Mouse (Mus musculus): ENCODE data around the gene Fxyd7. TPM values are rescaled to one million over a fixed set of nuclear protein-coding genes. Genes with fewer than 3 reads are reported as not detected.

Fxyd7 gene
- polyA plus RNA-seq, 1 experiment from 2014 or later, result not detected

DNA sequence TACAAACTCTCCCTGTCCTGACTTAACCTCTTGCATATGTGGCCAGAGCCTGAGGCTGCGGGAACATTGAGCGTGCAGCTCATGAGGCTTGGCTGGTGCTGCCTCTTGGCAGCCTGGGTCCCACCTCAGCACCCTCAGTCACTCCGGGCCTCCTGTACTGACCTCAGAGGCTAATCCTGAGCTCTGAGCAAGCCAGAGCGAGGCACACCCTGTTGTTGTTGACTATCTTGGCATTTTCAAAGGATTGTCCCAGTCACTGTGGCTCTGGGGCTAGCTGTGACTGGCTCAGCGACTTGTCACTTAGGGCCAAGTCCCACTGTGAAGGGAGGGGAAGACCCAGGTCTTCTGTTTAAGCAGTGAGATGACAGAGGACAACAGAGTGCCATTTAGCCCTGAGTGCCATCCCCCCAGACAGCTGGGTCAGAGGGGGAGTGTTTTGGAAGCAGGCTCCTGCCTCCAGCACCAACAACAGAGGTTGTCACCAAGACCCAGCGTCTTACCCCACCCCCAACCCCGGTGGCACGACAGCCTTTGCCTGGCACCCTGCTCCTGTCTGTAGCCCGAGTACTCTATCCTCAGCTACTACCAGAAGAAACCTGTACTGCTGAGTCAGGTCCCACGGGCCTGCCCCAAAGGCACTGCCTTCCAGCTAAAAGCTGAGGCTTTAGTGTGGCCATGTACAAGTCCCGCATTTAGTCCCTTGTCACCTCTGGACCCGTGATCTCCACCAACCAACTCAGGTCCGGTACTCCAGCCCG lies 31.7 kb upstream of the Fxyd7 start:
- no peaks in the 10 kb centered on the region for H3K36me3 ChIP-seq (ENCODE audit: inconsistent target)
- H3K4me3 ChIP-seq (ENCODE audit: inconsistent target), result no peak overlapping the region
- no peak overlapping the region for H3K27ac ChIP-seq
- H3K79me2 ChIP-seq (ENCODE audit: inconsistent target), result no peaks in the 10 kb centered on the region
- WGBS (ENCODE audit: missing documents), result 86% methylated on average over 14 of the region's 14 CpGs

DNA sequence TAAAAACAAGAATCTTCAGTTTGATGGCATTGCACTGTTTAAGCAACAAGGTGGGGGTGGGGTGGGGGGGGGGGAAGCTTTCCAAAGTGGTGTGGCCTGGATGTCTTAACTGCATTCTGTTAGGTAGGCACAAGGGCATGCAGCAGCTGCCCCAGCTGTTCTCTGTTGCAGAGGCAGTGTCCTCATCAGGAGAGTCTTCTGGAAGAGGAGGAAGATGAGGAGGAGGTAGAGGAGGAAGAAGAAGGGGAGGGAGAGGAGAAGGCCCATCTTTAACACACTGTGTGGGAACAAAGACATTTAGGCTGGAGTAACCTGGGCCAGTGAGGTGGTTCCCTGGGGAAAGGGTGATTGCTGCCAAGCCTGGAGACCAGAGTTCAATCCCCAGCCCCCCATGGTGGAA lies 30.8 kb upstream of the Fxyd7 start:
- Histone ChIP-seq H3K79me2 (ENCODE audit: inconsistent target) (no peaks in the 10 kb centered on the region), H3K36me3 (ENCODE audit: inconsistent target) (no peaks in the 10 kb centered on the region)

DNA sequence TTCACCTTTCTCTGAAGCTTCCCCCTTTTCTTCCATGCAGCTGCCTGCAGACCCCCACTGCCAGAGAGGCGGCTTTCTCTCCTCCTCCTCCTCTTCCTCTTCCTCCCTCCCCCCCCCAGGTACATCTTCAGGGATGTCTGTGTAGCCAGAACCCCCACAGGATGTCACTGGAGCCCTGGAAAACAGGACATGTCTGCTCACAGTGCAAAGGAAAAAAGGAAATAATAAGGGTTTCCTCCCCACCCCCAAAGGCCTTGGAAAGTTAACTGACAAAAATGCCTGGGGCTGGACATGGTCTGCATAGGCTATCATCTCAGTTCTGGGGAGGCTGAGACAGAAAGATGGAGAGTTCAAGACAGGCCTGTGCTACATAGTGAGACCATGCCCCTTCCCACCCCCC lies 29.8 kb upstream of the Fxyd7 start:
- H3K36me3 ChIP-seq (ENCODE audit: inconsistent target), result no peaks in the 10 kb centered on the region
- no peak overlapping the region for H3K4me3 ChIP-seq (ENCODE audit: inconsistent target)
- no peak overlapping the region for H3K27ac ChIP-seq
- no peaks in the 10 kb centered on the region for H3K79me2 ChIP-seq (ENCODE audit: inconsistent target)
- 59% methylated on average over 1 of the region's 1 CpGs for WGBS (ENCODE audit: missing documents)

More for the DNA sequence above, 30.8 kb upstream of the Fxyd7 start:
- H3K27ac ChIP-seq, result no peak overlapping the region
- H3K4me3 ChIP-seq (ENCODE audit: inconsistent target), result no peak overlapping the region

DNA sequence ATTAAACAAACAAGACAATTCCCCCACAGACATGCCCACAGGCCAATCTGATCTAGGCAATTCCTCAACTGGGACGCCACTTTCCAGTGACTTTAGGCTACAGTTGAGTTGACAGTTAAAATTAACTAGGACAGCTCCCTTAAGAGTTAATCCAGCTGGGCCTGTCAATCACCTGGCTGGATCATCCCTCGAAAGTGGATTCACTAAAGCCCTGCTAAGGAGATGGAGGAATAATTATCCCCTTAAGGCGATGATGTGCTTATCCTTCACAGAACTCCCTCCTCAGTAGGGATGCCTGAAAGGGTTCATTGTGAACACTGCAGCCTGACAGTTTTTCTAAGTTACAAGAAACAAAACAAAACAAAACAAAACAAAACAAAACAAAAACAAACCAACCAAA lies 29.3 kb upstream of the Fxyd7 start:
- H3K36me3 ChIP-seq (ENCODE audit: inconsistent target), result no peaks in the 10 kb centered on the region
- no peak overlapping the region for H3K4me3 ChIP-seq (ENCODE audit: inconsistent target)
- WGBS (ENCODE audit: missing documents), result 93% methylated on average over 3 of the region's 3 CpGs

GRCm38 (mm10) chr7:31079670-31080069 lies 28.4 kb upstream of the Fxyd7 start:
- H3K4me3 ChIP-seq (ENCODE audit: inconsistent target), result no peak overlapping the region
- 84% methylated on average over 5 of the region's 8 CpGs for WGBS (ENCODE audit: missing documents)

More for the DNA sequence above, 29.3 kb upstream of the Fxyd7 start:
- Histone ChIP-seq H3K27ac (no peak overlapping the region), H3K79me2 (ENCODE audit: inconsistent target) (no peaks in the 10 kb centered on the region)

GRCm38 (mm10) chr7:31077885-31078445 lies 26.7 kb upstream of the Fxyd7 start:
- Histone ChIP-seq H3K4me3 (ENCODE audit: inconsistent target) (no peak overlapping the region), H3K36me3 (ENCODE audit: inconsistent target) (no peaks in the 10 kb centered on the region), H3K27ac (no peak overlapping the region), H3K79me2 (ENCODE audit: inconsistent target) (no peaks in the 10 kb centered on the region)
- WGBS (ENCODE audit: missing documents), result 36% methylated on average over 5 of the region's 5 CpGs

More at GRCm38 (mm10) chr7:31079670-31080069, 28.4 kb upstream of the Fxyd7 start:
- Histone ChIP-seq H3K79me2 (ENCODE audit: inconsistent target) (no peaks in the 10 kb centered on the region), H3K27ac (no peak overlapping the region), H3K36me3 (ENCODE audit: inconsistent target) (no peaks in the 10 kb centered on the region)

DNA sequence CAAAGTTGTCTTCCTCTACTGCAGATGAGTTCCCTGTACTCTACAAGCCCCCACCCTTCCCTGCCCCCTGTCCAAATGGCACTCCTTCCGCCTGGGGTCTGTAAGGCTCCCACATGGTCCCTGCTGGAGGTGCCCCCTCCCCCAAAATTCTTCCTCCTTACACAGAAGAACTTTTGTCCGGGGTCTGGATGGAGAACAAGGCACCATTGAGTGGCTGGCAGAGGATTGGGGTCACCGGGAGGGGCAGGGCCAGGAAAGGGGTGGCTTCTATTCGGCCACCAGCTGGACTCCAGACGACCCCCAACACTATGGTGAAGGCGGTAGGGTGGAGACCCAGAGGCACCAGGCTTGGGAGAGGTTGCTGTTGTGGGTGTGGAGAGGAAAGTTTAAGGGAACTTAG lies 26.2 kb upstream of the Fxyd7 start:
- no peak overlapping the region for H3K4me3 ChIP-seq (ENCODE audit: inconsistent target)
- WGBS (ENCODE audit: missing documents), result 83% methylated on average over 6 of the region's 6 CpGs
- no peaks in the 10 kb centered on the region for H3K36me3 ChIP-seq (ENCODE audit: inconsistent target)
- H3K27ac ChIP-seq, result no peak overlapping the region
- H3K79me2 ChIP-seq (ENCODE audit: inconsistent target), result no peaks in the 10 kb centered on the region

DNA sequence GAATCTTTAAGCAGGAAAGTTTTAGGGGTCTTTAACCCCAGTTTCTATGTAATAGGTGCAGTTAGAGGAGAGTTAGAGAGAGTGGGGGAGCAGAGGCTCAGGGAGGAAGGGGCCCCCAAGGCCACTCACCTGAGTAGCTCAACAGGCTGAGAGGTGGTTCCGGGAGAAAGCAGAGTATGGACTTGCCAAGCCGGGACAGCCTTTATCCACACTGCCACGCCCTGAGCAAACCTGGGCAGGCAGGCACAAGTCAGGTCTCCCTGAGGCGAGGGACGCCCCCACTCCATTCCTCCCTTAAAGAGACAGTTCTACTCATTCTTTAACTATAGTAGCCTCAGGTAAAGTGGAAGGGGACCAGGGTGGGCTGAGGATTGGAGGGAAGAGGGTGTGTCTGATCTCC lies 25.2 kb upstream of the Fxyd7 start, which contains the start of gene Fxyd3:
Gene Fxyd3 (minus strand): TSS at position 213 of the 400 bp plus-strand sequence.
- WGBS (ENCODE audit: missing documents), result 82% methylated on average over 5 of the region's 5 CpGs
- Histone ChIP-seq H3K36me3 (ENCODE audit: inconsistent target) (no peaks in the 10 kb centered on the region), H3K27ac (no peak within 1 kb of the TSS), H3K79me2 (ENCODE audit: inconsistent target) (no peaks in the 10 kb centered on the region), H3K4me3 (ENCODE audit: inconsistent target) (no peak within 1 kb of the TSS)

- 86% methylated on average over 4 of the region's 5 CpGs for WGBS (ENCODE audit: missing documents)
- H3K4me3 ChIP-seq (ENCODE audit: inconsistent target), result no peak overlapping the region
- H3K36me3 ChIP-seq (ENCODE audit: inconsistent target), result no peaks in the 10 kb centered on the region
- no peaks in the 10 kb centered on the region for H3K79me2 ChIP-seq (ENCODE audit: inconsistent target)
- H3K27ac ChIP-seq, result no peak overlapping the region
Measured at GRCm38 (mm10) chr7:31074713-31075069, 23.4 kb upstream of the Fxyd7 start.

DNA sequence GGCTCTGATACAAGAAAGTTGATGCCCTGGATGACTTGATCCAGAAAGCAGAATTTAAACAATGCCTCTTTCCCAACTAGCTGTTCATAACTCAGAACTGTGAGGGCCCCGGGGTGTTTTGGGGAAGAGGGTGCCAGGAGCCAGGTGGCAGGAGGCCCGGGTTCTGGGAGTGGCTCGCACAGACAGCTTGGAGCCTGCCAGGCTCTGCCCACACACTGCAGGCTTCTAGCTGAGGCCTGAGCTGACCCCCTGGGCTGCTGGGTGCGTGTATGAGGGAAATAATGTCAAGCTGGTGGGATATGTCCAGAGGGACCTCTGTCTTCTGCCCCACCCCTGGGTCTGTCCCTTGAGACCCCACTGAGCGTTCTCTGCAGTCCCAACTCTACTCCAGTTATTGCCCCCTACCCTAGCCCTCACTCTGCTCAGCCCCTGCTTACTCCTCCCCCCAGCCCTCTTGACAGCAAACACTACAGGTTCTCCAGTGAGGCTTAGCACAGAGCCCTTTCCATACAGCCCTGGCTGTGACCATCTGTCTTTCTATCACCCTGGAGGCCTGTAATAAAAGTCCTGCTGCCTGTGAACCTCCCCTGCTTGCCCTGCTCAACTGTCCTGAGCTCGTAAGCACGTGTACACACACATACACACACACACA lies 22.9 kb upstream of the Fxyd7 start:
- Histone ChIP-seq H3K79me2 (ENCODE audit: inconsistent target) (no peaks in the 10 kb centered on the region), H3K27ac (no peak overlapping the region), H3K36me3 (ENCODE audit: inconsistent target) (no peaks in the 10 kb centered on the region), H3K4me3 (ENCODE audit: inconsistent target) (no peak overlapping the region)
- WGBS (ENCODE audit: missing documents), result 85% methylated on average over 5 of the region's 7 CpGs

GRCm38 (mm10) chr7:31073546-31073945 lies 22.3 kb upstream of the Fxyd7 start:
- Histone ChIP-seq H3K4me3 (ENCODE audit: inconsistent target) (no peak overlapping the region), H3K36me3 (ENCODE audit: inconsistent target) (no peaks in the 10 kb centered on the region), H3K79me2 (ENCODE audit: inconsistent target) (no peaks in the 10 kb centered on the region), H3K27ac (no peak overlapping the region)

DNA sequence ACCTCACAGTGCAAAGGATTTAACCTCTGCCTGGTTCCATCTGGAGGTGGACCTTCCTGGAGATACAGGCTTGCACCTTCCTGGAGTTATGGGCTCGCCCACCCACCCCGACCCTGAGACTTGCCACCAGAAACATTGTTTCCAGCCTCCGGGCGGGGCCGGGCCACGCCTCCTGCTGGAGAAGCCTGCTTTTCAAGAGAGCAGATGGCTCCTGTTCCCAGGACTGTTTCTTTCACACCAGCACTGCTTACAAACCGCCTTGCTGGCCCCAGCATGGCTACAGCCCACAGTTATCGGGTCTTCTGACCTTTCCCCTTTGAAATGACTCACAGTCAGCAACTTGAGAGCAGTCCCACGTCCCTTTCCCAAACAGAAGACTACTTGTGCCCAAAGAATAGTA lies 21.1 kb upstream of the Fxyd7 start:
- Histone ChIP-seq H3K36me3 (ENCODE audit: inconsistent target) (no peaks in the 10 kb centered on the region), H3K4me3 (ENCODE audit: inconsistent target) (no peak overlapping the region), H3K27ac (no peak overlapping the region), H3K79me2 (ENCODE audit: inconsistent target) (no peaks in the 10 kb centered on the region)
- 91% methylated on average over 9 of the region's 9 CpGs for whole genome bisulfite sequencing (ENCODE audit: missing documents)

DNA sequence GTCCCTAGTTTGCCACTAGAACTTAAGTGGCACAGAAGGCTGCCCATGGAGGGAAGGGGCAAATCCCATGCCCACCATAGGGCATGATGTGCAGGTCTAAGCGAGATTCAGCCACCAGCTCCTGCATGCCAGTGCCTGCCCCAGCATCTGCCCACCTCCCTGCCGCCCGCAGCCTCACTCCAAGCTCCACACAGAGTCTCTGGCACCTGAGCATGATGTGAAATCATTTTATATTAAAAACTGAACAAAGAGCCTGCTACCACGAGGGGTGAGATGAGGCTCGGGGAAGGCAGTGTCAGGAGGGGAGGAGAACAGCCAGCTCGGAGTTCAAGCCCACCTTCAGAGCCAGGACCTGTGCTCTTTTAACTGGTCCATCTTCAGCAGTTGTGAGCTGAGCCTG lies 19.1 kb upstream of the Fxyd7 start:
- Histone ChIP-seq H3K79me2 (ENCODE audit: inconsistent target) (no peaks in the 10 kb centered on the region), H3K27ac (no peak overlapping the region), H3K36me3 (ENCODE audit: inconsistent target) (no peaks in the 10 kb centered on the region), H3K4me3 (ENCODE audit: inconsistent target) (no peak overlapping the region)
- 88% methylated on average over 6 of the region's 6 CpGs for WGBS (ENCODE audit: missing documents)

DNA sequence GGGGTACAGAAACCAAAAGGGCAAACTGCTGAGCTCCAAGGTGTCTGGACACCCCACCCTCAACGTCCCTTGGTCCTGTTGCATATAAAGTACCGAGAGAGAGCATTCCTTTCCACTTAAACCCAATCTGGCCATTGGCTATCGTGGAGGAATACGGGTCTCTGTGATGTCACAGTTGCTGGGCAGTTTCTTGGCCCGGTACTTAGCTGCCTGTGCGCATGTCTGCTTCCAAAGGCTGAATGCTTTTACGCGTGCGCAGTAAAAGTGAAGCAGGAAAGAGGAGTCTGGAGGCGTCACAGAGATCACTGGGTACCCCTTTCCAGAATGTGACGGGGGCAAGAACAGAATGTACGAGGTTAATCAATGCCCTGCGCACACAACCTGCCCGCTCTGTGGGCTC lies 18.2 kb upstream of the Fxyd7 start:
- H3K4me3 ChIP-seq (ENCODE audit: inconsistent target), result no peak overlapping the region
- H3K27ac ChIP-seq, result no peak overlapping the region
- WGBS (ENCODE audit: missing documents), result 89% methylated on average over 14 of the region's 14 CpGs

DNA sequence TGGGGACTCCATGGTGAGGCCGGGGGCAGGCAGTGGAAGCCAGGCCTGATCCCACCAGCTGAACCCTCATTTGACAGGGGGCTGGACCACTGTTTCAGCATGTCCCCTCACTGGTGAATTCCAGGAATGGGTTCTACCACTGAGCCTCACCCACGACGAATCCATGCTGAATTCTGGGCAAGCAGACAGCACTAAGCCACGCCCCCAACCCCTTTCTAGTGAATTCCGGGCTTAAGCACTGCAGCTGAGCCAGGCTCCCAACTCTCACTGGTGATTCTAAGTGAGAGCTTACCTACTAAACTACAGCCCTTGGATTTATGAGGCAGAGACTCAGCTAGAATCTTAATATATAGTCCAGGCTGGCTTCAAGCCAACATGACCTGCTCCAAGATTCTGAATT lies 16.6 kb upstream of the Fxyd7 start:
- no peak overlapping the region for H3K4me3 ChIP-seq (ENCODE audit: inconsistent target)
- H3K36me3 ChIP-seq (ENCODE audit: inconsistent target), result no peaks in the 10 kb centered on the region
- 74% methylated on average over 5 of the region's 5 CpGs for WGBS (ENCODE audit: missing documents)
- H3K27ac ChIP-seq, result no peak overlapping the region
- H3K79me2 ChIP-seq (ENCODE audit: inconsistent target), result no peaks in the 10 kb centered on the region

More for the DNA sequence above, 18.2 kb upstream of the Fxyd7 start:
- no peaks in the 10 kb centered on the region for H3K79me2 ChIP-seq (ENCODE audit: inconsistent target)
- no peaks in the 10 kb centered on the region for H3K36me3 ChIP-seq (ENCODE audit: inconsistent target)

All from macrophage (primary cell).